ENCODE assay signal across 9 mouse cellular contexts in genomic region chr4:137485258-137485960, GRCm38 (mm10). TPM values are rescaled to one million over a fixed set of nuclear protein-coding genes. Genes with fewer than 3 reads are reported as not detected.
DNase-seq lines count a peak whose midpoint lies in the region; ATAC-seq and TF ChIP-seq lines count a peak whose summit lies in the region.
"Had no signal": no experiment of that assay in that cellular context is flagged by ENCODE, and none has a peak within 500 bp of the region (broad histone marks: within the 10 kb centered on the region; RNA-seq: fewer than 3 reads in every experiment).

No protein-coding gene starts in this region.

- no peaks in the 10 kb centered on the region for H3K27me3 ChIP-seq in kidney, adult 2 months (replicated peaks; ENCODE audit: control insufficient read depth, insufficient read depth, low read length)
- H3K27me3 ChIP-seq in embryonic facial prominence, embryonic 15.5 days, result no peaks in the 10 kb centered on the region
- no peaks in the 10 kb centered on the region for H3K27me3 ChIP-seq in limb, embryonic 13.5 days

- peak; percentile 41 for DNase-seq in kidney, adult 2 months
- no peak for DNase-seq in kidney, adult 11 months
- no peak for DNase-seq in left cerebral cortex, adult 11 months (ENCODE audit: low spot score)
- DNase-seq in layer of hippocampus, adult 9-10 months (ENCODE audit: low spot score), result no peak
- DNase-seq in left cerebral cortex, postnatal 14 days (ENCODE audit: low spot score in 2 of 2), result no peak

- H3K27ac ChIP-seq in kidney, adult 2 months (ENCODE audit: insufficient read depth, low read depth, low read length), result peak overlapping the region; percentile 64
- peak overlapping the region; percentile 97 for H3K27ac ChIP-seq in brown adipose tissue, adult 24 weeks (replicated peaks; ENCODE audit: low read depth, low read length)
- peak overlapping the region; percentile 91; the same call in 1 of the 2 replicates for H3K27ac ChIP-seq in embryonic facial prominence, embryonic 15.5 days (replicated peaks)
- H3K27ac ChIP-seq in limb, embryonic 13.5 days, result peak overlapping the region; percentile 63; the same call in 1 of the 2 replicates

- no peak for ATAC-seq in embryonic facial prominence, embryonic 15.5 days (ENCODE audit: insufficient number of reproducible peaks, low FRiP score, low TSS enrichment, low read depth)
- ATAC-seq in limb, embryonic 13.5 days (ENCODE audit: low FRiP score, low read depth), result no peak

- no peaks in the 10 kb centered on the region for H3K9me3 ChIP-seq in embryonic facial prominence, embryonic 15.5 days (replicated peaks)
- H3K9me3 ChIP-seq in limb, embryonic 13.5 days, result no peaks in the 10 kb centered on the region

- TF ChIP-seq POLR2A in kidney, adult 2 months (IDR thresholded peaks at IDR 0.05; ENCODE audit: low read depth, low read length), result no peak

- H3K9ac ChIP-seq in embryonic facial prominence, embryonic 15.5 days, result no peak overlapping the region
- H3K9ac ChIP-seq in limb, embryonic 13.5 days, result 0 out of 2 replicates have a peak overlapping the region, but pooled peaks have one; percentile 50

- WGBS in kidney, adult 2 months, result 38% methylated on average over 14 of the region's 14 CpGs
- WGBS in embryonic facial prominence, embryonic 15.5 days, result 38% methylated on average over 14 of the region's 14 CpGs
- 27% methylated on average over 14 of the region's 14 CpGs for WGBS in limb, embryonic 13.5 days

- no peak overlapping the region for H3K4me3 ChIP-seq in kidney, adult 2 months (ENCODE audit: insufficient read depth, low read depth, low read length)
- H3K4me3 ChIP-seq in brown adipose tissue, adult 24 weeks (ENCODE audit: insufficient read depth, low read depth, low read length), result 0 out of 2 replicates have a peak overlapping the region, but pooled peaks have one; percentile 17
- H3K4me3 ChIP-seq in embryonic facial prominence, embryonic 15.5 days (replicated peaks), result no peak overlapping the region
- H3K4me3 ChIP-seq in limb, embryonic 13.5 days, result no peak overlapping the region

- intact Hi-C loops in left cerebral cortex, postnatal 14 days (cut with DNase I), result no loop called here

- TF ChIP-seq CTCF in kidney, adult 2 months (conservative IDR thresholded peaks at IDR 0.05; ENCODE audit: insufficient read depth, insufficient read length, low read depth, low read length), result no peak

- H3K36me3 ChIP-seq in kidney, adult 2 months (ENCODE audit: control insufficient read depth, insufficient read depth, low read length), result no peaks in the 10 kb centered on the region
- H3K36me3 ChIP-seq in embryonic facial prominence, embryonic 15.5 days, result no peaks in the 10 kb centered on the region
- H3K36me3 ChIP-seq in limb, embryonic 13.5 days, result no peaks in the 10 kb centered on the region

- H3K4me2 ChIP-seq in embryonic facial prominence, embryonic 15.5 days (replicated peaks), result no peak overlapping the region
- no peak overlapping the region for H3K4me2 ChIP-seq in limb, embryonic 13.5 days (replicated peaks)

- H3K4me1 ChIP-seq in kidney, adult 2 months (ENCODE audit: control insufficient read depth, insufficient read depth, low read length), result peaks cover 37% of the 10 kb centered on the region
- peaks cover 74% of the 10 kb centered on the region for H3K4me1 ChIP-seq in brown adipose tissue, adult 24 weeks (ENCODE audit: control insufficient read depth, insufficient read depth, insufficient read length, low read length)
- H3K4me1 ChIP-seq in embryonic facial prominence, embryonic 15.5 days, result peaks cover 91% of the 10 kb centered on the region
- peaks cover 89% of the 10 kb centered on the region for H3K4me1 ChIP-seq in limb, embryonic 13.5 days

RNA-seq across cellular contexts. Expression of gene Hspg2, which starts 16.8 kb away (rescaled TPM):
- polyA plus RNA-seq in kidney, adult 2 months (2012; rRNA removed), result 29.7 and 34.7 TPM in 2 replicates
- 32.5 and 49.7 TPM in 2 replicates for polyA plus RNA-seq in brown adipose tissue, adult 24 weeks (2012; ENCODE audit: insufficient read depth, insufficient read length, missing spikeins)
- polyA plus RNA-seq in embryonic facial prominence, embryonic 15.5 days (2015; fragmentation: Nextera tagmentation; extraction: Ambion mirVana), result 48.5 and 49.1 TPM in 2 replicates
- polyA plus RNA-seq in limb, embryonic 13.5 days (2015; fragmentation: Nextera tagmentation; extraction: Ambion mirVana), result 29.4 and 29.6 TPM in 2 replicates
- total RNA-seq in left cerebral cortex, postnatal 14 days (2021), result 10 to 100 TPM; 11.6 to 12.9 TPM

RNA-seq across cellular contexts. Expression of gene 1700013G24Rik, which starts 32.3 kb away (rescaled TPM):
- 0.22 and 0.46 TPM in 2 replicates for polyA plus RNA-seq in kidney, adult 2 months (2012; rRNA removed)
- not detected in 2 replicates for polyA plus RNA-seq in brown adipose tissue, adult 24 weeks (2012; ENCODE audit: insufficient read depth, insufficient read length, missing spikeins)
- polyA plus RNA-seq in embryonic facial prominence, embryonic 15.5 days (2015; fragmentation: Nextera tagmentation; extraction: Ambion mirVana), result not detected in 2 replicates
- polyA plus RNA-seq in limb, embryonic 13.5 days (2015; fragmentation: Nextera tagmentation; extraction: Ambion mirVana), result 0.18 TPM in 1 of 2 replicates, not detected in the other
- not detected for total RNA-seq in left cerebral cortex, postnatal 14 days (2021)
- total RNA-seq: hindbrain, postnatal 0 days had no signal
- polyA plus RNA-seq: hindbrain, postnatal 0 days had no signal

RNA-seq across cellular contexts. Expression of gene Cela3b, which starts 55.1 kb away (rescaled TPM):
- not detected in 2 replicates for polyA plus RNA-seq in kidney, adult 2 months (2012; rRNA removed)
- polyA plus RNA-seq in brown adipose tissue, adult 24 weeks (2012; ENCODE audit: insufficient read depth, insufficient read length, missing spikeins), result not detected in 2 replicates
- not detected in 2 replicates for polyA plus RNA-seq in embryonic facial prominence, embryonic 15.5 days (2015; fragmentation: Nextera tagmentation; extraction: Ambion mirVana)
- polyA plus RNA-seq in limb, embryonic 13.5 days (2015; fragmentation: Nextera tagmentation; extraction: Ambion mirVana), result 0.15 TPM in 1 of 2 replicates, not detected in the other
- not detected for total RNA-seq in left cerebral cortex, postnatal 14 days (2021)
- total RNA-seq: hindbrain, postnatal 0 days had no signal
- polyA plus RNA-seq: hindbrain, postnatal 0 days had no signal
